Comparison of ENCODE assay signal across 13 mouse cellular contexts in genomic region chr7:46839861-46840260, GRCm38 (mm10). TPM values are rescaled to one million over a fixed set of nuclear protein-coding genes. Genes with fewer than 3 reads are reported as not detected.
DNase-seq lines count a peak whose midpoint lies in the region; ATAC-seq and TF ChIP-seq lines count a peak whose summit lies in the region.
"Had no signal": no experiment of that assay in that cellular context is flagged by ENCODE, and none has a peak within 500 bp of the region (broad histone marks: within the 10 kb centered on the region; RNA-seq: fewer than 3 reads in every experiment).

No protein-coding gene starts in this region.

- no peaks in the 10 kb centered on the region for H3K27me3 ChIP-seq in hindbrain, postnatal 0 days (ENCODE audit: insufficient read depth, low read length)
- H3K27me3 ChIP-seq in hindbrain, embryonic 12.5 days, result peaks cover 19% of the 10 kb centered on the region; the same call in 1 of the 2 replicates
- H3K27me3 ChIP-seq in lung, embryonic 16.5 days (ENCODE audit: control insufficient read depth, insufficient read depth, low read depth, low read length), result no peaks in the 10 kb centered on the region
- H3K27me3 ChIP-seq in intestine, postnatal 0 days (replicated peaks; ENCODE audit: control insufficient read depth, insufficient read depth, low read length), result no peaks in the 10 kb centered on the region
- no peaks in the 10 kb centered on the region for H3K27me3 ChIP-seq in stomach, embryonic 16.5 days (ENCODE audit: control insufficient read depth, insufficient read depth, low read length)
- H3K27me3 ChIP-seq: embryonic facial prominence, embryonic 15.5 days; hindbrain, embryonic 15.5 days had no signal

- WGBS in hindbrain, postnatal 0 days, result 86% methylated on average over 5 of the region's 5 CpGs
- 78% methylated on average over 5 of the region's 5 CpGs for WGBS in hindbrain, embryonic 12.5 days
- 74% methylated on average over 5 of the region's 5 CpGs for WGBS in lung, embryonic 16.5 days
- 38% methylated on average over 5 of the region's 5 CpGs for WGBS in intestine, postnatal 0 days
- 59% methylated on average over 5 of the region's 5 CpGs for WGBS in stomach, embryonic 16.5 days

- no peak overlapping the region for H3K9ac ChIP-seq in hindbrain, postnatal 0 days (replicated peaks; ENCODE audit: low read length)
- no peak overlapping the region for H3K9ac ChIP-seq in hindbrain, embryonic 12.5 days
- no peak overlapping the region for H3K9ac ChIP-seq in lung, embryonic 16.5 days (ENCODE audit: low read length)
- no peak overlapping the region; the same call in 1 of the 2 replicates for H3K9ac ChIP-seq in intestine, postnatal 0 days (ENCODE audit: low read depth, low read length)
- peak overlapping the region; percentile 37; the same call in 1 of the 2 replicates for H3K9ac ChIP-seq in stomach, embryonic 16.5 days (ENCODE audit: low read length)
- H3K9ac ChIP-seq: embryonic facial prominence, embryonic 15.5 days; hindbrain, embryonic 15.5 days had no signal

- no peak for ATAC-seq in hindbrain, postnatal 0 days
- no peak for ATAC-seq in hindbrain, embryonic 12.5 days (ENCODE audit: low FRiP score)
- no peak for ATAC-seq in lung, embryonic 16.5 days (ENCODE audit: low read depth)
- peak; percentile 63 for ATAC-seq in intestine, postnatal 0 days
- ATAC-seq in stomach, embryonic 16.5 days (ENCODE audit: insufficient read depth, low FRiP score), result no peak

- H3K4me2 ChIP-seq in hindbrain, postnatal 0 days (ENCODE audit: low read depth, low read length), result no peak overlapping the region
- H3K4me2 ChIP-seq in hindbrain, embryonic 12.5 days (replicated peaks), result no peak overlapping the region
- H3K4me2 ChIP-seq in lung, embryonic 16.5 days (ENCODE audit: low read depth, low read length), result no peak overlapping the region; the same call in 1 of the 2 replicates
- H3K4me2 ChIP-seq in intestine, postnatal 0 days (replicated peaks; ENCODE audit: low read depth), result no peak overlapping the region
- H3K4me2 ChIP-seq in stomach, embryonic 16.5 days (ENCODE audit: low read depth, low read length), result no peak overlapping the region

- H3K27ac ChIP-seq in hindbrain, postnatal 0 days, result peak overlapping the region; percentile 77; the same call in 1 of the 2 replicates
- no peak overlapping the region for H3K27ac ChIP-seq in hindbrain, embryonic 12.5 days
- H3K27ac ChIP-seq in lung, embryonic 16.5 days (ENCODE audit: low read length), result peak overlapping the region; percentile 89
- peak overlapping the region; percentile 91 for H3K27ac ChIP-seq in intestine, postnatal 0 days (ENCODE audit: low read depth, low read length)
- peak overlapping the region; percentile 84 for H3K27ac ChIP-seq in stomach, embryonic 16.5 days (ENCODE audit: low read length)

- H3K9me3 ChIP-seq in hindbrain, postnatal 0 days (ENCODE audit: low read length), result no peaks in the 10 kb centered on the region
- H3K9me3 ChIP-seq in hindbrain, embryonic 12.5 days (replicated peaks), result no peaks in the 10 kb centered on the region
- no peaks in the 10 kb centered on the region for H3K9me3 ChIP-seq in lung, embryonic 16.5 days (ENCODE audit: control insufficient read depth, low read length)
- no peaks in the 10 kb centered on the region for H3K9me3 ChIP-seq in intestine, postnatal 0 days (ENCODE audit: control insufficient read depth)
- no peaks in the 10 kb centered on the region for H3K9me3 ChIP-seq in stomach, embryonic 16.5 days (replicated peaks; ENCODE audit: control insufficient read depth, low read length)
- H3K9me3 ChIP-seq: embryonic facial prominence, embryonic 15.5 days; hindbrain, embryonic 15.5 days had no signal

- TF ChIP-seq CTCF in hindbrain, postnatal 0 days (IDR thresholded peaks at IDR 0.05; ENCODE audit: low read depth), result no peak
- 0 out of 2 replicates have a peak, but pooled peaks have one; percentile 0 for TF ChIP-seq CTCF in intestine, postnatal 0 days (IDR thresholded peaks at IDR 0.05; ENCODE audit: low read depth)

- DNase-seq in hindbrain, postnatal 0 days (ENCODE audit: low spot score), result no peak
- DNase-seq in lung, adult 18-20 months, result no peak
- no peak for DNase-seq in urinary bladder, adult 18-20 months (ENCODE audit: low spot score in 2 of 2)
- DNase-seq: right cerebral cortex, postnatal 4 days had no signal

- no peak overlapping the region for H3K4me3 ChIP-seq in hindbrain, postnatal 0 days (ENCODE audit: low read length)
- no peak overlapping the region for H3K4me3 ChIP-seq in hindbrain, embryonic 12.5 days
- H3K4me3 ChIP-seq in lung, embryonic 16.5 days (ENCODE audit: low read length), result no peak overlapping the region
- no peak overlapping the region for H3K4me3 ChIP-seq in intestine, postnatal 0 days (ENCODE audit: low read depth, low read length)
- H3K4me3 ChIP-seq in stomach, embryonic 16.5 days (replicated peaks; ENCODE audit: low read length), result no peak overlapping the region
- H3K4me3 ChIP-seq: hindbrain, embryonic 15.5 days had no signal

- H3K4me1 ChIP-seq in hindbrain, postnatal 0 days (ENCODE audit: insufficient read depth, low read length), result peaks cover 13% of the 10 kb centered on the region
- peaks cover 26% of the 10 kb centered on the region for H3K4me1 ChIP-seq in hindbrain, embryonic 12.5 days
- peaks cover 46% of the 10 kb centered on the region for H3K4me1 ChIP-seq in lung, embryonic 16.5 days (replicated peaks; ENCODE audit: control insufficient read depth, insufficient read depth, low read length)
- H3K4me1 ChIP-seq in intestine, postnatal 0 days (replicated peaks; ENCODE audit: control insufficient read depth, insufficient read depth, low read length), result peaks cover 16% of the 10 kb centered on the region
- peaks cover 44% of the 10 kb centered on the region for H3K4me1 ChIP-seq in stomach, embryonic 16.5 days (ENCODE audit: control insufficient read depth, insufficient read depth, low read length)

- no peaks in the 10 kb centered on the region for H3K36me3 ChIP-seq in hindbrain, postnatal 0 days (ENCODE audit: insufficient read depth, low read length)
- H3K36me3 ChIP-seq in hindbrain, embryonic 12.5 days, result no peaks in the 10 kb centered on the region
- no peaks in the 10 kb centered on the region for H3K36me3 ChIP-seq in lung, embryonic 16.5 days (ENCODE audit: control insufficient read depth, insufficient read depth, low read length)
- no peaks in the 10 kb centered on the region for H3K36me3 ChIP-seq in intestine, postnatal 0 days (ENCODE audit: control insufficient read depth, insufficient read depth)
- no peaks in the 10 kb centered on the region for H3K36me3 ChIP-seq in stomach, embryonic 16.5 days (ENCODE audit: control insufficient read depth, insufficient read depth, low read length)
- H3K36me3 ChIP-seq: embryonic facial prominence, embryonic 15.5 days; hindbrain, embryonic 15.5 days had no signal

RNA-seq across cellular contexts. Expression of gene Ldha, which starts 1.4 kb away (rescaled TPM):
- total RNA-seq in hindbrain, postnatal 0 days (2014; rRNA removed), result 424 and 467 TPM in 2 replicates
- 747 and 766 TPM in 2 replicates for polyA plus RNA-seq in hindbrain, postnatal 0 days (2015; fragmentation: Nextera tagmentation; extraction: Ambion mirVana)
- 855 and 900 TPM in 2 replicates for polyA plus RNA-seq in hindbrain, embryonic 12.5 days (2016; fragmentation: Nextera tagmentation; extraction: Ambion mirVana)
- polyA plus RNA-seq in lung, embryonic 16.5 days (2015; fragmentation: Nextera tagmentation; extraction: Ambion mirVana), result 1,668 and 1,763 TPM in 2 replicates
- polyA plus RNA-seq in intestine, postnatal 0 days (2015; fragmentation: Nextera tagmentation; extraction: Ambion mirVana), result 1,258 and 1,338 TPM in 2 replicates
- 1,904 and 2,036 TPM in 2 replicates for polyA plus RNA-seq in stomach, embryonic 16.5 days (2015; fragmentation: Nextera tagmentation; extraction: Ambion mirVana)

RNA-seq across cellular contexts. Expression of gene Ldhc, which starts 21.1 kb away (rescaled TPM):
- not detected in 2 replicates for total RNA-seq in hindbrain, postnatal 0 days (2014; rRNA removed)
- polyA plus RNA-seq in hindbrain, postnatal 0 days (2015; fragmentation: Nextera tagmentation; extraction: Ambion mirVana), result 0.15 and 0.26 TPM in 2 replicates
- polyA plus RNA-seq in hindbrain, embryonic 12.5 days (2016; fragmentation: Nextera tagmentation; extraction: Ambion mirVana), result 0.36 TPM in 1 of 2 replicates, not detected in the other
- 0.14 and 0.67 TPM in 2 replicates for polyA plus RNA-seq in lung, embryonic 16.5 days (2015; fragmentation: Nextera tagmentation; extraction: Ambion mirVana)
- not detected in 2 replicates for polyA plus RNA-seq in intestine, postnatal 0 days (2015; fragmentation: Nextera tagmentation; extraction: Ambion mirVana)
- not detected in 2 replicates for polyA plus RNA-seq in stomach, embryonic 16.5 days (2015; fragmentation: Nextera tagmentation; extraction: Ambion mirVana)
- total RNA-seq: gastrocnemius, postnatal 4 days; left cerebral cortex, postnatal 36 days had no signal
- polyA plus RNA-seq: embryonic facial prominence, embryonic 15.5 days; forebrain, embryonic 14.5 days had no signal

RNA-seq across cellular contexts. Expression of gene Gtf2h1, which starts 44.0 kb away (rescaled TPM):
- 26.5 and 26.6 TPM in 2 replicates for total RNA-seq in hindbrain, postnatal 0 days (2014; rRNA removed)
- 36.2 and 39.2 TPM in 2 replicates for polyA plus RNA-seq in hindbrain, postnatal 0 days (2015; fragmentation: Nextera tagmentation; extraction: Ambion mirVana)
- 47.8 and 50.5 TPM in 2 replicates for polyA plus RNA-seq in hindbrain, embryonic 12.5 days (2016; fragmentation: Nextera tagmentation; extraction: Ambion mirVana)
- polyA plus RNA-seq in lung, embryonic 16.5 days (2015; fragmentation: Nextera tagmentation; extraction: Ambion mirVana), result 40.6 and 41.7 TPM in 2 replicates
- 51.3 and 52.7 TPM in 2 replicates for polyA plus RNA-seq in intestine, postnatal 0 days (2015; fragmentation: Nextera tagmentation; extraction: Ambion mirVana)
- 50.0 and 51.6 TPM in 2 replicates for polyA plus RNA-seq in stomach, embryonic 16.5 days (2015; fragmentation: Nextera tagmentation; extraction: Ambion mirVana)

RNA-seq across cellular contexts. Expression of gene Hps5, which starts 44.0 kb away (rescaled TPM):
- 20.3 and 21.6 TPM in 2 replicates for total RNA-seq in hindbrain, postnatal 0 days (2014; rRNA removed)
- polyA plus RNA-seq in hindbrain, postnatal 0 days (2015; fragmentation: Nextera tagmentation; extraction: Ambion mirVana), result 8.9 and 9.8 TPM in 2 replicates
- 23.7 and 28.9 TPM in 2 replicates for polyA plus RNA-seq in hindbrain, embryonic 12.5 days (2016; fragmentation: Nextera tagmentation; extraction: Ambion mirVana)
- 21.4 and 23.5 TPM in 2 replicates for polyA plus RNA-seq in lung, embryonic 16.5 days (2015; fragmentation: Nextera tagmentation; extraction: Ambion mirVana)
- 13.9 and 14.7 TPM in 2 replicates for polyA plus RNA-seq in intestine, postnatal 0 days (2015; fragmentation: Nextera tagmentation; extraction: Ambion mirVana)
- polyA plus RNA-seq in stomach, embryonic 16.5 days (2015; fragmentation: Nextera tagmentation; extraction: Ambion mirVana), result 20.5 and 23.4 TPM in 2 replicates
